Mouse (Mus musculus) megakaryocyte, adult 5-6 weeks (primary cell): ENCODE results near the gene Stard10. TPM values are rescaled to one million over a fixed set of nuclear protein-coding genes. Genes with fewer than 3 reads are reported as not detected.
A peak's percentile ranks its signal among the peaks of the same experiment; 100 is the strongest.

ENCODE experiments used
- ATAC-seq: 2 replicates; pipeline ENCODE4 v1.8.0; 2016; ENCODE audit warnings: mild to moderate bottlenecking, inconsistent platforms; ENCODE audit not compliant: poor library complexity, severe bottlenecking
- total RNA-seq, 2 experiments: library from RNA; stranded (forward) in 1 of 2; stranded (reverse) in 1 of 2; fragments of 153-499, 151-499 nt in 1 of 2; fragments of 221-1000, 200-1000 nt in 1 of 2; gene quantifications; 2 replicates each; pipeline versions ENCODE4 v1.2.3 to v1.2.4; 2015 to 2017

Gene Stard10
- total RNA-seq (2015) (22.3 and 23.9 TPM in 2 replicates), total RNA-seq (2017) (8.2 and 8.4 TPM in 2 replicates)

- no peak for ATAC-seq
Observed at GRCm38 (mm10) chr7:101317014-101317413, at the start of gene Stard10. Stard10 (plus strand) TSS chr7:101317086.

- ATAC-seq: no peak
Observed at GRCm38 (mm10) chr7:101267457-101268259, 49.2 kb upstream of the Stard10 start.

GRCm38 (mm10) chr7:101271602-101272001 lies 45.3 kb upstream of the Stard10 start:
- no peak for ATAC-seq

GRCm38 (mm10) chr7:101272466-101273160 lies 44.3 kb upstream of the Stard10 start:
- no peak for ATAC-seq

GRCm38 (mm10) chr7:101282721-101283120 lies 34.2 kb upstream of the Stard10 start:
- ATAC-seq: no peak

GRCm38 (mm10) chr7:101284504-101284903 lies 32.4 kb upstream of the Stard10 start:
- ATAC-seq: no peak

GRCm38 (mm10) chr7:101286891-101287290 lies 30.0 kb upstream of the Stard10 start:
- ATAC-seq: no peak

GRCm38 (mm10) chr7:101287820-101288219 lies 29.1 kb upstream of the Stard10 start:
- no peak for ATAC-seq

- ATAC-seq: no peak
Observed at GRCm38 (mm10) chr7:101288436-101288835, 28.4 kb upstream of the Stard10 start.

GRCm38 (mm10) chr7:101290401-101290800 lies 26.5 kb upstream of the Stard10 start:
- no peak for ATAC-seq

GRCm38 (mm10) chr7:101291211-101291610 lies 25.7 kb upstream of the Stard10 start:
- no peak for ATAC-seq

- no peak for ATAC-seq
Observed at GRCm38 (mm10) chr7:101291641-101292040, 25.2 kb upstream of the Stard10 start.

- no peak for ATAC-seq
Observed at GRCm38 (mm10) chr7:101292086-101292485, 24.8 kb upstream of the Stard10 start.

- no peak for ATAC-seq
Observed at GRCm38 (mm10) chr7:101292696-101293095, 24.2 kb upstream of the Stard10 start.

- no peak for ATAC-seq
Observed at GRCm38 (mm10) chr7:101293138-101293537, 23.7 kb upstream of the Stard10 start.

GRCm38 (mm10) chr7:101293611-101294010 lies 23.3 kb upstream of the Stard10 start:
- ATAC-seq: no peak

- no peak for ATAC-seq
Observed at GRCm38 (mm10) chr7:101295438-101295837, 21.4 kb upstream of the Stard10 start.

GRCm38 (mm10) chr7:101296252-101297022 lies 20.4 kb upstream of the Stard10 start:
- ATAC-seq: peak; percentile 36

- ATAC-seq: no peak
Observed at GRCm38 (mm10) chr7:101297023-101297405, 19.9 kb upstream of the Stard10 start.

- ATAC-seq: no peak
Observed at GRCm38 (mm10) chr7:101298375-101298774, 18.5 kb upstream of the Stard10 start.

GRCm38 (mm10) chr7:101301361-101301880 lies 15.5 kb upstream of the Stard10 start:
- peak; percentile 25 for ATAC-seq
